Mouse (Mus musculus) cerebellum, adult 11 months (tissue): ENCODE measurements around the gene Plch2.

ENCODE experiments used
- DNase-seq: peaks from one replicate; pipeline ENCODE4 v3.0.0; 2022

Plch2 gene

GRCm38 (mm10) chr4:154983767-154984166 is 72.8 kb downstream of the Plch2 start:
- DNase-seq, result no peak

DNA sequence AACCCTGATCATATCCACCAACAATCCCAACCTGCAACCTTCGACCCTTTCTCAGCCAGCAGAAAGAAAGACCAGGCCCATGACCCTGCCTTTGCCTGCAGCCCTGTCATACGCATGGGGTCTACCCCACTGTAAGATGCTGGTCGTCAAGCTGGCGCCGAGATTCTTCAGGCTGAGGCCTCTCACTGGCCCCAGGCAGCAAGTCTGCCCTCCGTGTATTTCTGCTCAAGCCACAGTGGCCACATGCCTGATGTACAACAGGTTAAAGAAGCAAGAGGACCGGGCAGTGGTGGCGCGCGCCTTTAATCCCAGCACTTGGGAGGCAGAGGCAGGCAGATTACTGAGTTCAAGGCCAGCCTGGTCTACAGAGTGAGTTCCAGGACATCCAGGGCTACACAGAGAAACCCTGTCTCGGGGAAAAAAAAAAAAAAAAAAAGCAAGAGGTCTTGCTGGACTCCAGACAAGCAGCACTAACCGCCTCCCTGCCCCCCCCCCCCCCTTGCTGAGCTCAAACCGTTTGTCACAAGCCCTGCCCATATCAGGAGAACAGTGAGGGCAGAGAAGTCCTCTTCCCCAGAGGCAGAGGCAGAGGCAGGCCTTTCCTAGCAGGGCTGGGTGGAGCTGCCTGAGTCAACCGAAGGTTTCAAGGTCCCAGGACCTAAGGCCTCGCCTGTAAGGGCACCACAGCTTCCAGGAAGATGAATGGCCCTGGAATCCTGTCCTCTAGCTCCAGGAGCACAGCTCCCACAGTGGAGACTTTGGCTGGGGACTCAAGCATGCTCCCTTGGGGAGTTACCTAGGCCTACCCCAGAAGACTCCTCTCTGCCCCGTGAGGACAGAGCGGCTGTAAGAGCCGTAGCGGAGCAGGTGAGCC is 74.1 kb downstream of the Plch2 start:
- DNase-seq, result no peak

GRCm38 (mm10) chr4:154981530-154981929 is 75.1 kb downstream of the Plch2 start:
- DNase-seq, result peak; percentile 64

- no peak for DNase-seq
Measured at GRCm38 (mm10) chr4:154981076-154981475, 75.5 kb downstream of the Plch2 start.

DNA sequence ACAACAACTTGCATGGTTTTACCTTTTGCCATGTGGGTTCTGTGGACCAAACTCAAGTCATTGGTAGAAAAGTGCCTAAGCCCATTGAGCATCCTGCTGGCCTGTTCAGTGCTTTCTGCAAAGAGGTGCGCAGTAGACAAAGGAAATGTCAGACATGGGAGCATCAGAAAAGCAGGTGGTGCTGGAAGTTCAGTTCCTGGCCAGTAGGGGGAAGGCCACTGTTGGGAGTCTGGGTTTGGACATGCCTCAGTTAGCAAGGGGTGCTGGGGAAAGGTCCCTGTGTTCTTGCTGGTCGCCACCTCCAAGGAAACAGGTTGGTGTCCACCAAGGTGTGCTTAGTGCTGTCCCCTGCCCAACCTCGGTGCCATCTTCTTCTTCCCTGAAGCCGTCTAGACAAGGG is 76.5 kb downstream of the Plch2 start:
- no peak for DNase-seq

DNA sequence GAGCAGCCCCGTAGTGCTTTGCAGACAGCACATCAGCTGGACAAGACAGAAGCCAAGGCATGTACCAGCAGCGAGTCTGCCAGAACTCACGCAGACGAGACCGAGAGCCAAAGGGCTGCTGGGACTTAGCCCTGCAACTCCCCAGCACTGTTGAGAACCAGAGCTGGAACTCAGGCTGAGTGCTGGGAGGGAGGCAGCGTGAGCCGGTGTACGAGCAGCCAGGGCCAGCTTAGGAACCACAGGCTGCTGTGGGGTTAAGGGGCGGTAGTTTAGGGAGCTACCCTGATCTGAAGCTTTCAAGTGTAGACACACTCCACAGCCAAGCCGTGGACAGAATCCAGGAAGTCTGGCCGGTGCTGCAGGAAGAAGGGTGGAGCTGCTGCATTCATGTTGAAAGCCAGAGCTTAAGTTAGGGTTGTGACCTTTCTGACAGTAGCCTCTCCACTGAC is 82.4 kb downstream of the Plch2 start:
- no peak for DNase-seq

DNA sequence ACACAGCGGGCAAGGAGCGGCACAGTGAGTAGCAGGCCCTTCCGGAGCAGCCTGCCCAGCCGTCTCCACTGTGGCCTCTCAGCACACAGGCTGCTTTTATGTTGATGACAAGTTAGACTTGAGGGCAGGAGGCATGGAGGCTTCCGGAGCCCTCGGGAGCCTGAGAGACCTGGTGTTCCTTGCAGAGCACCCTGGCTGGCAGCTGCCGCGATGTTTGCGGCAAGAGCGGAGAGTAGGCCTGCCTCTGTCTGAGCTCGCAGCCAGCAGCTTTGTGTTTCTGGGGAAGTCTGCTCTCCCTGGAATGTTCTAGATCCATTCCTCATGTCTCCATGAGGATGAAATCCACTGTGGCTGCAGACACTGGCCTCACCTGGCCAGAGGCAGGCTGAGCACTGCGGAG is 84.0 kb downstream of the Plch2 start:
- DNase-seq, result no peak

- peak; percentile 61 for DNase-seq
Measured at GRCm38 (mm10) chr4:154967173-154967572, 89.4 kb downstream of the Plch2 start.

DNA sequence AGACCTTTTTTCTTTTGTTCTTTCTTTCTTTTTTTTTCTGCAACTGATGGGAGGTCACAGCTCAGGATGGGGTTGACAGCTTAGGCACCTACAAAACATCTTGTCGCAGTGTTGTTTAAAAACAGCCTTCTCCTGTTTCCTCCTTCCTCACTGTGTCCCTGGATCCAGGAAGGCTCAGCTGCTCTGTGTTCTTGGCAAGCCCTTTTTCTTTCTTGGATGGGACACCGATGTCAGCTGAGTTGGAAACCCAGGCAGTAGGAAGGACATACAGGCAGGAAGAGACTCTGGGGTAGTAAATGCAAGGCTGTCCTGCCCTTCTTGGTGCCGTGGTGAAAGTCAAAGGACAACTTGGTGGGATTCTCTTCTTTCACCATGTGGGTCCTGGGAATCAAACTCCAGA is 90.7 kb downstream of the Plch2 start:
- no peak for DNase-seq

GRCm38 (mm10) chr4:154964581-154965235 is 91.9 kb downstream of the Plch2 start:
- DNase-seq, result no peak

DNA sequence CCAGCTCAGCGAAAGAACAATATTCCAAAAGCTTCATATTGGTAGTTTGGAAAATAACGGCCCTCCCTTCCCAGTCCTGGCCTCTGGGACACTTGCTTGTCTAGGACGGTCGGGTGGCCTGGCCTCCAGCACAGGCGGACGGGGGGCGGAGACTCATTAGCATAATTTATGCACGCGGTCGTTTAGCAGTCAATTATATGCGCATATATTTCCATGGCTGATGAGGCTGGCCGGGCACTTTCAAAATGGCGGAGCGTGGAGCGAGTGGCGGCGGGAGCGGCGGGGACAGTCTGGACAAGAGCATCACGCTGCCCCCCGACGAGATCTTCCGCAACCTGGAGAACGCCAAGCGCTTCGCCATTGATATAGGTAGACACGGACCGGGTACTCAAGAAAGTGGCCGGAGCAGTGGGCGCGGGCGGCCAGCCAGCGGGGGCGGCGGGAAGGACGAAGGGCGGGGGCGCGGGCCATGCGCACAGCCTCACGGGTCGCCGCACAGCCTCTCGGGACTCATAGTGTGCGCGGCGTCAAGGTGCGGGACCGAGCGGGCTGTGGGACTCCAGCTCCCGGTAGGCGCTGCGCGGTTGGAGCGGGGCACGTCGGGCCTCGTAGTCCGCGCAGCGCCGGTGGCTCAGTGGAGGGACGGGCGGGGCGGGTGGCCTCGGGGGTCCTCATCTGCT is 92.5 kb downstream of the Plch2 start, which contains the start of gene Pank4:
TSS of gene Pank4 (plus strand) at position 223 of the 680 bp plus-strand sequence.
- peak; percentile 91 for DNase-seq

DNA sequence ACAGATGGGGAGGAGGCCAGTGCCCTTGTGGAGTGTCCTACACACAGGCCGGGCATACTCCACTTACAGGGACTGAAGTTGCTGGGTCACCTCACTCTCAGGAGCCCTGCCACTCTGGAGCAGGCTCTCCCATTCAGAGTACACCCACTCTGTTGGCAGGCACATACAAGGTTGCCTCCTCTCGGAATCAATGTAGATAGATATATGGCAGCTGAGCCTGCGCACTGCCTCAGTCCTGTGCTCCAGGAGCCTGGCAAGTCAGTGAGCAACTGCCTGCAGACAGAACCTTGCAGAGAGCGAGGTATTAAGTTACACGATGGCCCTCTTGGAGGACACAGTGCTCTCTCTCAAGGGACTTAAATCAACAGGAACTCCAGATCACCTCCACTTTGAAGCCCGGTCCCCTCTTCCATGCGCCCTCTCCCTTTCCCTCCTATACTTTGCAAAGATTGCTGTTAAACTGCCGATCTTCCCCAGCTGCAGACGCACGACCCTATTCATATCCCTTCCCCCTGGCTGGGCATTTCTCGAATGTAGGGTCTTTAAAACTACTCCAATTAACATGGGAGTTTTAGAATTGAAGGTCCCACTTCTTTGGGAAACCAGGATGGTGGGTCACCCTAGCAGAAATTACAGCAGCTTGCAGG is 93.3 kb downstream of the Plch2 start:
- DNase-seq, result peak; percentile 48

GRCm38 (mm10) chr4:154962683-154963082 is 93.9 kb downstream of the Plch2 start:
- DNase-seq, result no peak

- DNase-seq, result peak; percentile 46
Measured at GRCm38 (mm10) chr4:154961911-154962310, 94.7 kb downstream of the Plch2 start.

DNA sequence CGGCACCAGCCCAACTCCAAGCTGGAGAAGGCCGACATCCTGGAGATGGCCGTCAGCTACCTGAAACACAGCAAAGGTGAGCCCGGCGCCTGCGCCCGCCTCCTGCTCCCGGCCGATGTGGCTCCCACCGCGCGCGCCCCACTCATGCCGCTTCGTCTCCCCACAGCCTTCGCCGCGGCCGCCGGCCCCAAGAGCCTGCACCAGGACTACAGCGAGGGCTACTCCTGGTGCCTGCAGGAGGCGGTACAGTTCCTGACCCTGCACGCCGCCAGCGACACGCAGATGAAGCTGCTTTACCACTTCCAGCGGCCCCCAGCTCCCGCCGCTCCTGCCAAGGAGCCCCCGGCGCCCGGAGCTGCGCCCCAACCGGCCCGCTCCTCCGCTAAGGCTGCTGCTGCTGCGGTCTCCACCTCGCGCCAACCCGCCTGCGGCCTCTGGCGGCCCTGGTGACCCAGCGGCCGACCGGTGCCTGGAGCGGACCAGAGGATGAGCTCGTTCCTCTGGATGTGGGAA is 95.3 kb downstream of the Plch2 start:
- DNase-seq, result peak; percentile 60

DNA sequence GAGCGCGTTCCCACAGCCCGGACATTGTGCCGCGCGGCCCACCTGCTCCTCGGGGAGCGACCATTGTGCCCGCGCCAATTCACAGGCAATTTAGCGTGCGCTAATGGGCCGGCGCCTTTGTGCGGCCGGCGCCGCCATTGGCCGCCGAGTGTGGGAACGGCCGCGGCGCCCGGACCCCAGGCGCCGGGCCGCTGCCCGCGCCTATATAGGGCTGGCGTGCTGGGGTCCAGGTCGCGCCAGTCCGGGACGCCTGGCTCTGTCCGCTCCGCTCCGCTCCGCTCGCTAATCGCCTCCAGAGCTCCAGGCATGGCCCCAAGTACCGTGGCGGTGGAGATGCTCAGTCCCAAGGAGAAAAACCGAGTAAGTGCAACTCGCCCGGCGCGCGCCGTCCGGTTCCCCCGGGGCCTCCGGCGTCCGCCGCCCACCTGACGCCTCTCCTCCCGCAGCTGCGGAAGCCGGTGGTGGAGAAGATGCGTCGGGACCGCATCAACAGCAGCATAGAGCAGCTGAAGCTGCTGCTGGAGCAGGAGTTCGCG is 95.8 kb downstream of the Plch2 start, which contains the start of gene Hes5:
TSS of gene Hes5 (plus strand) at position 234 of the 536 bp plus-strand sequence.
- peak; percentile 47 for DNase-seq

DNA sequence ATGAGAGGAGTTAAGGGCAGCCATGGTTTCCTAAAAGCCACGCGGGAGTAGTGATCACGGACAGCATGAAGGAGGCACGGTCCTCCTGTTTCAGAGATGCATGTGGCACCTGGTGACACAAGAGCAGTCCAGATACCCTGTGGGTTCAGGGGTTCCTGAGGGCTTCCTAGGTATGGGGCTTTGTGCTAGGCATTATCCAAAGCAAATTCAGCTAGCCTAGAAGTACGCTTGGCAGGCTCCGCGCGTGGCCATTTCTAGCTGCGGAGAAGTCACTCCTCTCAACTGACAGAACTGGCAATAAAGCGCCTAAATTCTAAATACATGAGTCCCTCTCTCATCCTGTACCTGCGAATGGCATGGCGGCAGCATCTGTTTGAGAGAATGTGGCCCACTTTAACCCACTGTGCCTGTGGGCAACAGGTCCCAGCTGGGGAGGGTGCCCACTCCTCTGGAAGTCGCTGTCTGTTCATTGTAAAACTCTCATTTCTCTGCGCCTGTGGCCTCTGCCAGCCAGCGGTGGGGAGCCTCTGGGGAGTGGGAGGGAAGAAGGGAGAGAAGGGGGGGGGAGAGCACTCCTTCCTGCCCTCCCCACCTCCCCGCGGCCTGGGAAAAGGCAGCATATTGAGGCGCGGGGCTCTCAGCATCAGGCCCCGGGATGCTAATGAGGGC is 96.4 kb downstream of the Plch2 start:
- no peak for DNase-seq

GRCm38 (mm10) chr4:154958621-154959020 is 98.0 kb downstream of the Plch2 start:
- DNase-seq, result no peak

GRCm38 (mm10) chr4:154958171-154958570 is 98.4 kb downstream of the Plch2 start:
- peak; percentile 63 for DNase-seq

DNA sequence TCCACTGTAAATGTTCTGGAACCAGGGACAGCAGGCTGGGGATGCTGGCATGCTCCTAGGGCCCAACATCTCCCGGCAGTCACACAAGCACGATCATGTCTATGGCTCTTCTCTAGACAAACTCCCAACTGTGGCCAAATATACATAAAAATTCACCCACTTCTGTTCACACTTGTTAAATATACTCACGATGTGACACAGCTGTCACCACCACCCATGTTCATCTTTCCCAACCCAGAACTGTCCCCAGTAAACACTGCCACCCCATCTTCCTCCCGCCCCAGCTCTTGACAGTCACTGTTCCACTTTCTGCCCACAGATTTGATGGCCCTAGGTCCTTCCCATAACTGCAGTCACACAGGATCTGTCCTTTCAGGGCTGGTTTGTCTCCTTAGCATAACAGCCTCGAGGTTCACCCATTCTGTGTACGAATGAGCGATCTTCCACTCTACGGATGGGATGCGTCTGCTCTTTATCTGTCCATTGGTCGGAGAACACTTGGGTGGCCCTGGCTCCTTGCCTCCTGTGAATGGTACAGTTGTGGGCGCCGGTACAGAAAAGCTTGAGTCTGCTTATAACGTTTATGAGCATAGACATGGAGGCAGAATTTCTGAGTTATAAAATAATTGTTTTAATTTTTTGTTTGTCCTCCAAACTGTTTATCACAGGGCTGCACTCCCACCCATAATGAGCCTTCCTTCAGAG is 99.1 kb downstream of the Plch2 start:
- DNase-seq, result no peak

DNA sequence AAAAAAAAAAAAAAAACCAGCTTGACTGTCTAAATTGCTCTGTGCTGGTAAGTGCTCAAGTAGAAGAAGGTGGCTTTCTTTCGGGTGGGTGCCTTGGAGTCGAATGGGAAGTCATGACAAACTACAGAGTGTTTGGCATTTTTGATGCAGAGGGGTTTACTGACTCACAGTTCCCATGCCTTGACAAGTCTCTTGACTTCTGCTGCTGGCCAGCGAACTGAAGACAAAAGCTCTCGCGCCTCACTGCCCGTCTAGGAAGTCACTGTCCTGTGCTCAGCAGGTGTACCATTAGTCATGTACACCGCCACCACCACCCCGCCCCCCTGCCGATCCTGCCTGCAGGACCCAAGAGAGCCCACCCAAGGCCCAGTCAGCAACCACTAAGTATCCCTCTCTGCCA is 100.0 kb downstream of the Plch2 start:
- DNase-seq, result no peak
